Mouse (Mus musculus): ENCODE results near the gene Taar1. TPM values are rescaled to one million over a fixed set of nuclear protein-coding genes. Genes with fewer than 3 reads are reported as not detected.

The Taar1 gene
- not detected in 2 replicates for total RNA-seq (2021)
- long read RNA-seq, experiment 1, result 0 reads
- long read RNA-seq, experiment 2, result 0 reads

GRCm38 (mm10) chr10:23920056-23920455 lies at the start of gene Taar1:
Taar1 (plus strand) TSS chr10:23920356.
- no peak for DNase-seq

- peak; percentile 40 for DNase-seq
Observed at GRCm38 (mm10) chr10:23880695-23881094, 39.5 kb upstream of the Taar1 start.

- DNase-seq, result no peak
Observed at GRCm38 (mm10) chr10:23884910-23885309, 35.2 kb upstream of the Taar1 start.

- no peak for DNase-seq
Observed at GRCm38 (mm10) chr10:23886060-23886459, 34.1 kb upstream of the Taar1 start.

GRCm38 (mm10) chr10:23892987-23893386 lies 27.2 kb upstream of the Taar1 start:
- DNase-seq, result no peak

GRCm38 (mm10) chr10:23894601-23895349 lies 25.4 kb upstream of the Taar1 start, which contains the start of gene Vnn1:
Vnn1 (plus strand) TSS chr10:23894688.
- peak; percentile 47 for DNase-seq

GRCm38 (mm10) chr10:23895376-23895775 lies 24.8 kb upstream of the Taar1 start:
- peak; percentile 12 for DNase-seq

- DNase-seq, result no peak
Observed at GRCm38 (mm10) chr10:23901119-23901518, 19.0 kb upstream of the Taar1 start.

- DNase-seq, result no peak
Observed at GRCm38 (mm10) chr10:23905661-23906060, 14.5 kb upstream of the Taar1 start.

- no peak for DNase-seq
Observed at GRCm38 (mm10) chr10:23922468-23922867, 2.3 kb downstream of the Taar1 start.

GRCm38 (mm10) chr10:23923941-23924340 lies 3.8 kb downstream of the Taar1 start:
- no peak for DNase-seq

- DNase-seq, result no peak
Observed at GRCm38 (mm10) chr10:23937613-23938012, 17.5 kb downstream of the Taar1 start.

- no peak for DNase-seq
Observed at GRCm38 (mm10) chr10:23938312-23938711, 18.2 kb downstream of the Taar1 start, which contains the start of gene Taar2. Taar2 (plus strand) TSS chr10:23938572.

- DNase-seq, result no peak
Observed at GRCm38 (mm10) chr10:23942465-23942864, 22.3 kb downstream of the Taar1 start.

GRCm38 (mm10) chr10:23948026-23948425 lies 27.9 kb downstream of the Taar1 start:
- DNase-seq, result no peak

- no peak for DNase-seq
Observed at GRCm38 (mm10) chr10:23949508-23950005, 29.4 kb downstream of the Taar1 start, which contains the start of gene Taar3. Taar3 (plus strand) TSS chr10:23949558.

- DNase-seq, result no peak
Observed at GRCm38 (mm10) chr10:23951714-23952113, 31.6 kb downstream of the Taar1 start.

GRCm38 (mm10) chr10:23959071-23959470 lies 38.9 kb downstream of the Taar1 start:
- no peak for DNase-seq

GRCm38 (mm10) chr10:23960444-23960915 lies 40.3 kb downstream of the Taar1 start, which contains the start of gene Taar4:
Taar4 (plus strand) TSS chr10:23960494.
- no peak for DNase-seq

GRCm38 (mm10) chr10:23963444-23963843 lies 43.3 kb downstream of the Taar1 start:
- no peak for DNase-seq

GRCm38 (mm10) chr10:23964921-23965610 lies 44.9 kb downstream of the Taar1 start:
- no peak for DNase-seq

GRCm38 (mm10) chr10:23970656-23971165 lies 50.6 kb downstream of the Taar1 start, which contains the start of gene Taar5:
Taar5 (plus strand) TSS chr10:23970706.
- DNase-seq, result no peak
